ENCODE assay signal across 8 mouse cellular contexts in the genomic region with DNA sequence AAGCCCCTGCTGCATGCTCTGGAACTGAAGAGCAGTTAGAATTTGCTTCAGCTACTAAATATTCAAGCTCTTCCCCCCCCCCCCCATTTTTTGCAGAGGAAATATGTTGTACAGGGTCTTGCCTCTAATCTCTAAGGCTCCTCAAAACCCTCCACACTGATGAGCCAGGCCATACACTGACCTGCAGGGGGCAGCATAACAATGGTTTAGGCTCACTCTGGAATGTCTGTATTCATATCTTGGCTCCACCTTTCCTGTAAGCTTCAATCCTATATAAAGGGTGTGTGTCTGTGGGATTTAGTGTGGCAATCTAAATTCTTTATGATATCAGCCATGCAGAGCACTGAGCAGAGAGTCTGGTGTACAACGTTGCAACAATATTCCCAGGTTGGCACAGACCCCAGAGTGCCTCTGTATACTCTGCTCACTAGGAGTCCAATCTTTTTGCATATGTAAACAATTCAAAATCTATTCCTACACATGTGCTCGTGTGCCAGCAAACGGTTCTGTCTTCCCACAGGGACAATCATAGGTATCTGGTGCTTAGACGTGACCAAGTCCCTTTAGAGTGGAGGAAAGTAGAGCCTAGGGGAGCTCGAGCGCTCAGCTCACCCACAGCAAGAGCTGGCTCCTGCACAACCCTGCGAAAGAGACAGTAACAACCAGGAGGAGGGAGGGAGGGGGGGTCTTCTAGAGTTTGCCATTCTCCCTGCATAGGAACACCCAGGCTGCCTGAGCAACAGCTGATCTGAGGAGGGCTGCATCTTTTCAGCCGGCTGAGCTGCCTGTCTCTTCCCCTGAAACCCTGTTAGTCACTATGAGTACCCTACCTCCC.
DNase-seq lines count a peak whose midpoint lies in the region; ATAC-seq and TF ChIP-seq lines count a peak whose summit lies in the region.

No protein-coding gene starts in this region.

- no peaks in the 10 kb centered on the region; the same call in 1 of the 2 replicates for H3K36me3 ChIP-seq in intestine, postnatal 0 days (ENCODE audit: control insufficient read depth, insufficient read depth)
- peaks cover 31% of the 10 kb centered on the region for H3K36me3 ChIP-seq in limb, embryonic 10.5 days
- no peaks in the 10 kb centered on the region for H3K36me3 ChIP-seq in midbrain, embryonic 15.5 days (replicated peaks)
- no peaks in the 10 kb centered on the region for H3K36me3 ChIP-seq in splenic B cell, adult 2 months (ENCODE audit: control insufficient read depth, insufficient read depth, low read length, poor library complexity, severe bottlenecking)

- no peak overlapping the region for H3K4me2 ChIP-seq in intestine, postnatal 0 days (replicated peaks; ENCODE audit: low read depth)
- H3K4me2 ChIP-seq in midbrain, embryonic 15.5 days = no peak overlapping the region; the same call in 1 of the 2 replicates

- no peak overlapping the region for H3K4me3 ChIP-seq in intestine, postnatal 0 days (ENCODE audit: low read depth, low read length)
- no peak overlapping the region for H3K4me3 ChIP-seq in limb, embryonic 10.5 days
- no peak overlapping the region for H3K4me3 ChIP-seq in midbrain, embryonic 15.5 days

- H3K27ac ChIP-seq in intestine, postnatal 0 days (ENCODE audit: low read depth, low read length) = no peak overlapping the region
- no peak overlapping the region; the same call in 1 of the 2 replicates for H3K27ac ChIP-seq in limb, embryonic 10.5 days
- H3K27ac ChIP-seq in midbrain, embryonic 15.5 days = peak overlapping the region; percentile 39; the same call in 1 of the 2 replicates

- WGBS in intestine, postnatal 0 days = 46% methylated on average over 8 of the region's 8 CpGs
- WGBS in limb, embryonic 10.5 days = 79% methylated on average over 8 of the region's 8 CpGs
- 23% methylated on average over 8 of the region's 8 CpGs for WGBS in midbrain, embryonic 15.5 days

- no peak overlapping the region for H3K9ac ChIP-seq in intestine, postnatal 0 days (ENCODE audit: low read depth, low read length)
- no peak overlapping the region for H3K9ac ChIP-seq in midbrain, embryonic 15.5 days

- ATAC-seq in intestine, postnatal 0 days = peak; percentile 43; the same call in 1 of the 2 replicates
- ATAC-seq in midbrain, embryonic 15.5 days (replicated peaks) = peak; percentile 84

- H3K9me3 ChIP-seq in intestine, postnatal 0 days (ENCODE audit: control insufficient read depth) = no peaks in the 10 kb centered on the region
- no peaks in the 10 kb centered on the region for H3K9me3 ChIP-seq in limb, embryonic 10.5 days (replicated peaks)
- H3K9me3 ChIP-seq in midbrain, embryonic 15.5 days = no peaks in the 10 kb centered on the region

- no peaks in the 10 kb centered on the region for H3K27me3 ChIP-seq in intestine, postnatal 0 days (replicated peaks; ENCODE audit: control insufficient read depth, insufficient read depth, low read length)
- H3K27me3 ChIP-seq in limb, embryonic 10.5 days (ENCODE audit: low read depth, poor library complexity, severe bottlenecking) = no peaks in the 10 kb centered on the region
- H3K27me3 ChIP-seq in midbrain, embryonic 15.5 days (replicated peaks) = no peaks in the 10 kb centered on the region
- H3K27me3 ChIP-seq in splenic B cell, adult 2 months (ENCODE audit: control insufficient read depth, insufficient read depth, low read length, poor library complexity, severe bottlenecking) = no peaks in the 10 kb centered on the region

- TF ChIP-seq CTCF in intestine, postnatal 0 days (IDR thresholded peaks at IDR 0.05; ENCODE audit: low read depth) = peak; percentile 88

- peak; percentile 24 for DNase-seq in ovary, adult 18-20 months (ENCODE audit: low spot score)
- no peak for DNase-seq in ovary, postnatal 10 days (ENCODE audit: low spot score)
- DNase-seq in cerebellum, postnatal 10 days = peak; percentile 91 to 93
- peak; percentile 35 to 81 for DNase-seq in frontal cortex, postnatal 25 days (ENCODE audit: low spot score in 2 of 2)
- DNase-seq in limb, embryonic 10.5 days (ENCODE audit: low spot score) = peak; percentile 71
- DNase-seq in splenic B cell, adult 2 months (ENCODE audit: low read depth, low spot score) = peak; percentile 76

- H3K4me1 ChIP-seq in intestine, postnatal 0 days (replicated peaks; ENCODE audit: control insufficient read depth, insufficient read depth, low read length) = no peaks in the 10 kb centered on the region
- H3K4me1 ChIP-seq in limb, embryonic 10.5 days = no peaks in the 10 kb centered on the region
- peaks cover 33% of the 10 kb centered on the region for H3K4me1 ChIP-seq in midbrain, embryonic 15.5 days
